Mouse (Mus musculus): ENCODE measurements at regions not wholly inside any gene's neighbourhood (a gene's known extent, or its start where the extent isn't known, plus 50 kb on each side); places are given as distances from the start of the nearest gene placed in this dataset.

DNA sequence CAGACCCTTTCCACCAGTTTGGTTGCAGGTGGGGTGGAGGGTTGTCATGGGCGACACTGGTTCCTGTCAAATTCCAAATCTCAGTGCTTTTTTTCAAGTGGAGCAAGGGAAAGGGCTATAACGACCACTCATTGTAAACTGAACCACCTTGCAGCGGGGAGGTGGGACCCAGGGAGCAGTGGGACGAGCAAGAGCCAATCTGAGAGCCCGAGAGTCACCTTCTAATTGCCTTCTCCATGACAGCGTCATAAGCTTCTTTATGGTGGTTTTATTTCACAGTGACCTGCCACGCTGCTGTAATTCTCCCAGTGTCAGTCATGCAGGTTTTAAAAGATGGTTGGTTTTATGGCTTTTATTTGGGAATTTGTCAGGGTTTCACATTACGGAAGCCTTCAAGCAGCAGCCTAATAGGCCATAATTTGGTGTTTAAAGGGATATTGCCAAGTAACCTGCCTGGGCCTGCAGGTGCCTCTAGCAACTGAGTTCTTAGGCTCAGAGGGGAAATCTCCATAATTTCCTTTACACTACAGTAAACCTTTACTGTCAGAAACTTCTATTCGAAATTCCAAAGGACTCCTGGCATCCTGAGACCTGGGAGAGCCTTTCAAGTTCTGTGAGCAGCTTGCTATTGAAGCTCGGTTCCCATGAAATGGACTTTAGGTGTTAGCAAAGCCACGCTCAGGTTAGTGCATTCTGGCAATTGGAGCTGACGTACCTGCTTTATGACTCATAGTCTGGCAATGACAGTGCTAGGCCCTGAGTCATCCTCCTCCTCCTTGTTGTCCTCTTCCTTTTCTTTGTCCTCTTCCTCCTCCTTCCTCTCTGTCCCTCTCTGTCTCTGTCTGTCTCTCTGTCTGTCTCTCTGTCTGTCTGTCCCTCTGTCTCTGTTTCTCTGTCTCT lies 235.6 kb upstream of the Pgrmc2 start:
- no peak overlapping the region for H3K9ac ChIP-seq
- no peaks in the 10 kb centered on the region for H3K4me1 ChIP-seq (replicated peaks)
- no peak for DNase-seq
- no peak overlapping the region for H3K4me3 ChIP-seq (replicated peaks)
- no peaks in the 10 kb centered on the region for H3K36me3 ChIP-seq
- ATAC-seq (ENCODE audit: low read depth), result no peak
- H3K4me2 ChIP-seq, result no peak overlapping the region
- no peaks in the 10 kb centered on the region for H3K9me3 ChIP-seq (replicated peaks)
- WGBS (ENCODE audit: insufficient replicate concordance), result 57% methylated on average over 12 of the region's 12 CpGs
- no peak overlapping the region for H3K27ac ChIP-seq
- H3K27me3 ChIP-seq, result no peaks in the 10 kb centered on the region

DNA sequence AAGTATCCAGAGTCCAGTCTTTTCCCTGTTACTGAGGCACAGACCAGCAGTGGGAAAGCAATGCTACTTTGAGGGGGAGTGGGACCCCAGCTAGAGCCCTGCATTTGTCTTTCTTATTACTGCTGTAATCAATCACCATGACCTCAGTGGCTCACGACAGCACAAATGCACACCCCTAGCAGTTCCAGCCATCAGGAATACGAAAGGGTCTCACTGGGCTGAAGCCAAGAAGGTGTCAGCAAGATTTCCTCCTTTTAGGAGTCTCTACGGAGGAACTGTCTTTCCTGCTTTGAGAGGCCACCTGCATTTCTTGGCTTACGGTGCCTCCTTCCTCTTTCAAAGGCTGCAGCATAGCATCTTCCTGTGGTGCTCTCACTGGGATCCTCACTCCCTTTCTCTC lies 234.3 kb upstream of the Pgrmc2 start:
- DNase-seq, result no peak
- Histone ChIP-seq H3K4me3 (replicated peaks) (no peak overlapping the region), H3K9ac (no peak overlapping the region), H3K9me3 (replicated peaks) (no peaks in the 10 kb centered on the region), H3K27ac (no peak overlapping the region), H3K36me3 (no peaks in the 10 kb centered on the region), H3K4me1 (replicated peaks) (no peaks in the 10 kb centered on the region), H3K4me2 (no peak overlapping the region), H3K27me3 (no peaks in the 10 kb centered on the region)
- ATAC-seq (ENCODE audit: low read depth), result no peak
- 28% methylated on average over 4 of the region's 4 CpGs for WGBS (ENCODE audit: insufficient replicate concordance)

DNA sequence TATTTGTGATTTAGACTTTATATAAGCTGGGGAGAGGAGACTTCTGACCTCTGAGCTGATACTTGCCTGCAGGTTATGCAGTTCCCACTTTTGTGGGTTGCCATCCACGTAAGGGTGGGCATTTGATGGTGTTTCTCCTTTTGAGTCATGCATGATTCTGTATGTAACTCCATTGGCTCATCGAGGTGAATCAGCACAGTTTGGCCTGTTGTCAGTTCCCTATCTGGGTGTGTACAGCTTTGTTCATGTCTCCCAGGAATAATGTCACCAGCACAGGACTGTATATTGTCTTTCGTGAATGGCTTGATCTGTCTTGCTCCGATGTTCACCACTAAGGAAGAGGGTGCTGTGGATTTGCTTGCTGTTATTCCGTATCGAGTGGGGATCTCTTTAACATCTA lies 229.6 kb upstream of the Pgrmc2 start:
- ATAC-seq (ENCODE audit: low read depth) (no peak), DNase-seq (no peak)
- Histone ChIP-seq H3K4me3 (replicated peaks) (no peak overlapping the region), H3K4me1 (replicated peaks) (no peaks in the 10 kb centered on the region), H3K9ac (no peak overlapping the region), H3K9me3 (replicated peaks) (no peaks in the 10 kb centered on the region), H3K36me3 (no peaks in the 10 kb centered on the region), H3K4me2 (no peak overlapping the region), H3K27me3 (no peaks in the 10 kb centered on the region), H3K27ac (no peak overlapping the region)
- 68% methylated on average over 6 of the region's 6 CpGs for WGBS (ENCODE audit: insufficient replicate concordance)

DNA sequence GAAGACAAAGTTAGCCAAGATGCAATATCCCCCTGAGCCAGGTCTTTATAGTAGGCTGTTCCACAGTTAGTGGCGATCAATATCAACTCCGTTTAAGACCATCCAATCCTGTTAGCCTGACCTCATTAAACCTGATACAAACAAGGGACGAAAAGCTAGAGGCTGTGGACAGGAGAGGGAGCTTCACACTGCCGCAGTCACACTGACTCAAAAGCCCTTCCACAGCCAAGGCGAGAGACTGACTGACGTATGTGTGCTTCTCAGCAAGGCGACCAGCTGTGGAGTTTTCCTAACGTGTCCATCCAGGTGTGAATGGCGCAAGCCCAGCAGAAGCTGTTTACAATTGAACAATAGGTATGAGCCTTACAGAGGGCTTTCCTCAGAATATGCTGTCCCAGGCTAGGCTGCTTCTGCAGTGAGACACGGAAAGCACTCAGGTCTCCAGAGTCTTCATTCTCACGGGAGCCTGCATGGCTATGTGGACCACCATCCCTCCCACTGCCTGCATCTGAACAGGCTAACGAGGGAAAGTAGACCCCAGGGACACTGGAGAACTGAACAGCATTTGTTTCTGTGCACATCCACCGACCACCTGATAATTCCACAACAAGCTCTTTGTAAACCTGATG lies 224.7 kb upstream of the Pgrmc2 start:
- 65% methylated on average over 13 of the region's 13 CpGs for WGBS (ENCODE audit: insufficient replicate concordance)

DNA sequence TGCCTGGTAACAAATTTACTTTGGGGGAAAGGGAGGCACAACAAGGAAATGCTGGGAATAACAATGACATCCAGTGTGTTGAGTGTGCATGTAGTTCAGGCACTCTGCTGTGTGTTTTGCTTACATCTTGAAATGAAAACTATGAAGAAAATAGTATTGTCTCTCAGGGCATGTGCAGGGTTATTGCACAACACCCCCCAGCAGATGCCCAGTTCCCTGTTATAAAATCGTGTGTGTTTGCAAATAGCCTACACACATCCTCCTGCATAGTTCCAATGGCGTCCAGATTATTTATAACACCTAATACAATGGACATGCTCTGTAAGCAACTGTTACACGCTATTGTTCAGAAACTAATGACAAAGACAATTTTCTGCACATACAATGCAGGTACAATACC lies 220.0 kb upstream of the Pgrmc2 start:
- no peak for ATAC-seq (ENCODE audit: low read depth)
- Histone ChIP-seq H3K4me3 (replicated peaks) (no peak overlapping the region), H3K27me3 (no peaks in the 10 kb centered on the region), H3K9ac (no peak overlapping the region), H3K9me3 (replicated peaks) (no peaks in the 10 kb centered on the region), H3K4me2 (no peak overlapping the region), H3K27ac (no peak overlapping the region), H3K36me3 (no peaks in the 10 kb centered on the region), H3K4me1 (replicated peaks) (no peaks in the 10 kb centered on the region)
- 50% methylated on average over 3 of the region's 3 CpGs for WGBS (ENCODE audit: insufficient replicate concordance)
- no peak for DNase-seq

More for the DNA sequence above, 224.7 kb upstream of the Pgrmc2 start:
- no peaks in the 10 kb centered on the region for H3K4me1 ChIP-seq (replicated peaks)
- ATAC-seq (ENCODE audit: low read depth) (no peak), DNase-seq (no peak)
- no peak overlapping the region for H3K27ac ChIP-seq
- H3K4me3 ChIP-seq (replicated peaks), result no peak overlapping the region
- H3K36me3 ChIP-seq, result no peaks in the 10 kb centered on the region
- no peak overlapping the region for H3K4me2 ChIP-seq
- no peak overlapping the region for H3K9ac ChIP-seq
- no peaks in the 10 kb centered on the region for H3K9me3 ChIP-seq (replicated peaks)
- H3K27me3 ChIP-seq, result no peaks in the 10 kb centered on the region

DNA sequence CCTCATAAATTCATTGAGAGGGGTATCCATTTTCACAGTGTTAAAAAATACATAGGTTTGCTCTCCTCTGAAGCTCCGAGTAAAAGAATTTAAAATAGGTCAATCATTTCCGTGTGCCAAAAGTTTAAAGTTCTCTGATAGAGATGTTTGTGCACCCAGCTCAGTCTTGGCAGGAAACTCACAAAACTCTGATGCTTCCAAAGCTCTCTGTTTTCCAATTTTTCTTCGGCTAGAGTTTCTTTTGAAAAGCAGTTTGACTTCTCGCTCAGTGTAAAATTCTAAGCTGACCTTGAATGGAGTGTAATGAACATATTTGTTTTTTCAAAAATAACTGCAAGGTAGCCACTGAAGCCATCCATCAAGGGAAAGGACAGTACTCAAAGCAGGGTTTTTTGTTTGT lies 215.9 kb upstream of the Pgrmc2 start:
- H3K9me3 ChIP-seq (replicated peaks), result no peaks in the 10 kb centered on the region
- DNase-seq, result no peak
- no peak overlapping the region for H3K9ac ChIP-seq
- ATAC-seq (ENCODE audit: low read depth), result no peak
- no peak overlapping the region for H3K27ac ChIP-seq
- H3K4me2 ChIP-seq, result no peak overlapping the region
- H3K36me3 ChIP-seq, result no peaks in the 10 kb centered on the region
- H3K27me3 ChIP-seq, result no peaks in the 10 kb centered on the region
- WGBS (ENCODE audit: insufficient replicate concordance), result 64% methylated on average over 4 of the region's 4 CpGs
- no peak overlapping the region for H3K4me3 ChIP-seq (replicated peaks)
- H3K4me1 ChIP-seq (replicated peaks), result no peaks in the 10 kb centered on the region

DNA sequence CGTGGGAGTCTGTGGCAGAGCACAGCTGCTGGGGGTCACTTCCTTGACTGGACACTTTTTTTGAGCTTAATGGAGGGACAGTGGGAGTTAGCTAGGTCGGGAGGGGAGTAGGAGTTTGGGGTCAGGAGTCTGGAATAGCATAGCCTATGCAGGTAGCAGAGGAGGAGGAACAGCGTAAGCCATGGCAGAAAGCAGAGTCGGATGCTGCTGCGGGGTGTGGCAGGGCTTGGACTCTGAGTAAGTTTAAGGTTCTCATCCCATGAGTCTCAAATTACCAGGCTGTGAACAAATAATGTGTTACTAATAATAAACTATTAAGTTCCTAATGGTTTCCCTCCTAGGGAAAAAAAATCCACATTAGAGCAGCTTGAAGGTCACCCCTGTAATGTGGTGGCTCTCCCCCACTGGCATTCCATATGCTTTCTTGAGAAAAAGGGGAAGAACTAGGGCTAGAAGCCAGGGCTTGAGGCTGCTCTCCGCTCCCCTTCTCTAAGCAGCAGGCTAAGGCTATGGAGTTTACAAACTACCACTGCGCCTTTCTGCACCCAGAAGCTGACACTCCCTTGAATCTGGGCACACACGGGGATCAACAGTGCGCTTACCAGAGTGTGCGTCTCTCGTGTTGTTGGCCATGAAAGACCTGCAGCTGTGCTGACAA lies 213.4 kb upstream of the Pgrmc2 start:
- Histone ChIP-seq H3K9ac (no peak overlapping the region), H3K4me2 (no peak overlapping the region), H3K4me1 (replicated peaks) (no peaks in the 10 kb centered on the region), H3K36me3 (no peaks in the 10 kb centered on the region), H3K4me3 (replicated peaks) (no peak overlapping the region), H3K9me3 (replicated peaks) (no peaks in the 10 kb centered on the region), H3K27me3 (no peaks in the 10 kb centered on the region), H3K27ac (no peak overlapping the region)
- ATAC-seq (ENCODE audit: low read depth), result no peak
- no peak for DNase-seq
- 73% methylated on average over 11 of the region's 11 CpGs for WGBS (ENCODE audit: insufficient replicate concordance)

DNA sequence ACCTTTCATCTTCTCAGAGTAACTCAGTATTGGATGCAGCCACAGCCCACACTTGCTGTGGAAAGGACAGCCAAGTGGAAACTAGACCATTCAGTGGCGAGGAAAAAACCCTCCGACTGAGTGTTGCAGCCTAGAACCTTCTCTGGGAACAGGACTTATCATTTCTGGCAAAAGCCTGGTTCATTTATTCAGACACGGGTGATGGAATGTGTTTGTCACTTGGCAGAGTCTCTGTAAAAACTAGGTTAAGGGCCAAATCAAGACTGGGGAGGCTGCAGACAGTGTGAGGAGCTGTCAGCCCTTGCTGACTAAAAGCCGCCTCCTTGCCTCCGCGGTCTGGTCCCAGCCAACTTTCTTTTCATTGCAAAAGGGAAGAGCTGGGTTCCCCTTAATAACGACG lies 212.3 kb upstream of the Pgrmc2 start:
- H3K36me3 ChIP-seq, result no peaks in the 10 kb centered on the region
- H3K4me1 ChIP-seq (replicated peaks), result no peaks in the 10 kb centered on the region
- 60% methylated on average over 8 of the region's 8 CpGs for WGBS (ENCODE audit: insufficient replicate concordance)
- no peak overlapping the region for H3K9ac ChIP-seq
- no peaks in the 10 kb centered on the region for H3K27me3 ChIP-seq
- H3K27ac ChIP-seq, result no peak overlapping the region
- ATAC-seq (ENCODE audit: low read depth), result no peak
- H3K9me3 ChIP-seq (replicated peaks), result no peaks in the 10 kb centered on the region
- H3K4me2 ChIP-seq, result no peak overlapping the region
- no peak overlapping the region for H3K4me3 ChIP-seq (replicated peaks)
- no peak for DNase-seq

DNA sequence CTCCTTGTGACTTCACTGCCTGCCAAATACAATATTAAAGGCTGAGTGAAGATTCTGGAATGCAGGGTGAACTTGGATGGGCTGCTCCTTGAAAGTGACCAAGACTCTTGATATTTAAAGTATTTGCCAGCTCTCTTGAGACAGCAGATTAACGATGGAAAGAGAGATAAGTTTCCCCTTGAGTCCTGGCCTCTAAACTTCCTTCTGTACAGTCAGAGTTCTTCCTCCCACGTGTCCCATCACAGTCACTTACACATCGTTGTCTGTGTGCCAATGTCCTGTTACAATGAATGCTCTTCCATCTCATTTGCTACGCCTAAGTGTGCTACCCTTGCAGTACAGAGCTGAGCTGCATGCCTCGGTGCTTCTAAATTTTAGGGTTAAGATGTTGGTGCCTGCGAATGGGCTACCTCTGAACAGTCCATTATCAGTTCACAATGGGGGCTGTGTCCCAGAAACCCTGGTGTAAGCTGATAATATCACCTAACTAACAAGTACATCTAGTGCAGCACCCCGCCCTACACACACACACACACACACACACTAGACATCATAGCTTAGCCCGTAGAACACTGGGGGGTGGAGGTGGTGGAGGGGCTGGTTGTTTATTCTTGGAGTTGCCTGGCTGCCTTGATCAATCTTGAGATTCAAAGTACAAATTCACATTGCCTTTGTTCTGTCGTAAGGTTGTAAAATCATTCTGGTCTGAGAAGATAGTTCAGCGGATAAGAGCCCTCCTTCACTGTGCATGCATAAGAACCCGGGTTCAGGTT lies 207.9 kb upstream of the Pgrmc2 start:
- H3K9me3 ChIP-seq (replicated peaks), result no peaks in the 10 kb centered on the region
- no peaks in the 10 kb centered on the region for H3K36me3 ChIP-seq
- no peak overlapping the region for H3K4me2 ChIP-seq
- no peak overlapping the region for H3K9ac ChIP-seq
- H3K27me3 ChIP-seq, result no peaks in the 10 kb centered on the region
- no peak overlapping the region for H3K27ac ChIP-seq
- no peak overlapping the region for H3K4me3 ChIP-seq (replicated peaks)
- ATAC-seq (ENCODE audit: low read depth) (no peak), DNase-seq (no peak)
- 62% methylated on average over 11 of the region's 11 CpGs for WGBS (ENCODE audit: insufficient replicate concordance)
- no peaks in the 10 kb centered on the region for H3K4me1 ChIP-seq (replicated peaks)

DNA sequence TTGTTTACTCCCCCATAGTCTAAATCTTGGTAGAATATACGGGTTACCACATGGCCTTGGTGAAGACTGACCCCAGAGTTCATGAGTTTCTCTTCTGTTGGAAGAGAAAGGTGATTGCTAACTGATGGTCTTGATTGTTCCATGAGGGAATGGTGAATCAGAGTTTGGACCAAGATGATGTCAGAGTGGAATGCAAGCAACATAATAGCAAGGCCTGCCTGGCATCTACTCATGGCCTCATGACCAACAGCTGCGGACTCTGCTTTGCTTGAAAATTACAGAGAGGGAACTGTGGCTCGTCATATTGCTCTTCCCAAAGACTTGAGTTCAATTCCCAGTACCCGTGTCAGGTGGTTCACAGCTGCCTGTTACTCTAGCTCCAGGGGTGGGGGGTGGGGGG lies 205.9 kb upstream of the Pgrmc2 start:
- Histone ChIP-seq H3K4me1 (replicated peaks) (0 out of 2 replicates have a peak, but pooled peaks cover 4% of the 10 kb centered on the region), H3K36me3 (no peaks in the 10 kb centered on the region), H3K27me3 (no peaks in the 10 kb centered on the region), H3K9me3 (replicated peaks) (no peaks in the 10 kb centered on the region), H3K9ac (no peak overlapping the region), H3K4me3 (replicated peaks) (no peak overlapping the region), H3K4me2 (no peak overlapping the region), H3K27ac (no peak overlapping the region)
- ATAC-seq (ENCODE audit: low read depth) (no peak), DNase-seq (no peak)
- WGBS (ENCODE audit: insufficient replicate concordance), result 64% methylated on average over 4 of the region's 4 CpGs

DNA sequence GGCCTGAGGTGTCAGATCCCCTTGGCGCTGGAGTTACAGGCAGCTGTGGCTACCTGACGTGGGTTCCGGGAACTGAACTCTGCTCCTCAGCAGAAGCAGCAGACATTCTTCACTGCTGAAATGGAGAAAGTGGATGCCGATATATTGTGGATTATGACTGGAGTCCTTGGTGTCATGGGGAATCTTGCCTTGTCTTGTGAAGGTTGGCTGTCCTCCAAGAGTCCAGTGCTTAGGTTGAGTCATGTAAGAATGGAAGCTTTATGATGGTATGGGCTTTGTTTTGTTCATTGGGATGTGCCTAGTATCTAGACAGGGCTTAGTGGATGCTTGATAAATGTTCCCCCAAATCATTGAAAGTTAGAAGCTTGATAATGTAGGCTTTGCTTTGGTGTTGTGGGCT lies 205.2 kb upstream of the Pgrmc2 start:
- 71% methylated on average over 4 of the region's 4 CpGs for WGBS (ENCODE audit: insufficient replicate concordance)
- Histone ChIP-seq H3K4me1 (replicated peaks) (0 out of 2 replicates have a peak, but pooled peaks cover 4% of the 10 kb centered on the region), H3K4me3 (replicated peaks) (no peak overlapping the region), H3K27me3 (no peaks in the 10 kb centered on the region), H3K9me3 (replicated peaks) (no peaks in the 10 kb centered on the region), H3K27ac (no peak overlapping the region), H3K9ac (no peak overlapping the region), H3K4me2 (no peak overlapping the region), H3K36me3 (no peaks in the 10 kb centered on the region)
- no peak for ATAC-seq (ENCODE audit: low read depth)
- no peak for DNase-seq

Measured in liver, embryonic 13.5 days (tissue).